Mouse (Mus musculus) lung, embryonic 14.5 days (tissue): ENCODE data around the gene Gm9964. TPM values are rescaled to one million over a fixed set of nuclear protein-coding genes. Genes with fewer than 3 reads are reported as not detected.
"Not testable (repeated sequence)": the region's sequence is repeated elsewhere in the genome, so short reads cannot be mapped to it uniquely, and the experiment has no call there.

Experiments used
- ATAC-seq: fragments of 200-750 bp; cut with Nextera tagmentation; 2 replicates; pipeline ENCODE4 v1.8.0; 2017; ENCODE audit warnings: mild to moderate bottlenecking, moderate TSS enrichment, moderate library complexity; ENCODE audit not compliant: insufficient read depth
- DNase-seq: peaks from one replicate; pipeline ENCODE4 v3.0.0-alpha.2; 2015
- H3K27ac ChIP-seq: fragments of 300-500 bp; sonication (generic); 2 replicates; pipeline ENCODE4 v1.5.1; 2014; ENCODE audit warnings: low read depth, mild to moderate bottlenecking, moderate library complexity
- H3K27me3 ChIP-seq: fragments of 300-500 bp; sonication (generic); 2 replicates; pipeline ENCODE4 v1.6.1; 2014; ENCODE audit warnings: low read length, control low read depth; ENCODE audit not compliant: insufficient read depth
- H3K36me3 ChIP-seq: fragments of 300-500 bp; sonication (generic); 2 replicates; pipeline ENCODE4 v1.6.1; 2014; ENCODE audit warnings: control low read depth; ENCODE audit not compliant: insufficient read depth
- H3K4me1 ChIP-seq: fragments of 300-500 bp; sonication (generic); 2 replicates; pipeline ENCODE4 v1.6.1; 2014; ENCODE audit warnings: antibody characterized with exemption, control low read depth; ENCODE audit not compliant: insufficient read depth
- H3K4me2 ChIP-seq: fragments of 300-500 bp; sonication (generic); 2 replicates; pipeline ENCODE4 v1.6.1; 2014; ENCODE audit warnings: mild to moderate bottlenecking
- H3K4me3 ChIP-seq: fragments of 300-500 bp; sonication (generic); 2 replicates; pipeline ENCODE4 v1.5.1; 2014; ENCODE audit warnings: low read depth, low read length
- H3K9ac ChIP-seq: fragments of 300-500 bp; sonication (generic); 2 replicates; pipeline ENCODE4 v1.6.1; 2014
- H3K9me3 ChIP-seq: fragments of 300-500 bp; sonication (generic); 2 replicates; pipeline ENCODE4 v1.6.1; 2016; ENCODE audit warnings: low read depth, low read length, control low read depth
- CTCF ChIP-seq: IDR thresholded peaks from 2 replicates; pipeline ENCODE4 v1.5.1; 2016; ENCODE audit warnings: antibody characterized with exemption, low read depth
- WGBS: fragments of 180-500 bp; shearing (Covaris S2); extraction: QIAGEN DNeasy Blood & Tissue Kit; methylation state at CpG from one replicate; pipeline ENCODE4 v1.1.7; 2014; 5-methylcytosine and 5-hydroxymethylcytosine counted together
- polyA plus RNA-seq: library from polyadenylated mRNA; unstranded; fragments of >200 nt; fragmentation: Nextera tagmentation; extraction: Ambion mirVana; gene quantifications from 2 replicates; pipeline ENCODE4 v1.2.1, GENCODE M21; 2014

Gm9964 gene
- polyA plus RNA-seq, 1 experiment from 2014 or later = not detected

DNA sequence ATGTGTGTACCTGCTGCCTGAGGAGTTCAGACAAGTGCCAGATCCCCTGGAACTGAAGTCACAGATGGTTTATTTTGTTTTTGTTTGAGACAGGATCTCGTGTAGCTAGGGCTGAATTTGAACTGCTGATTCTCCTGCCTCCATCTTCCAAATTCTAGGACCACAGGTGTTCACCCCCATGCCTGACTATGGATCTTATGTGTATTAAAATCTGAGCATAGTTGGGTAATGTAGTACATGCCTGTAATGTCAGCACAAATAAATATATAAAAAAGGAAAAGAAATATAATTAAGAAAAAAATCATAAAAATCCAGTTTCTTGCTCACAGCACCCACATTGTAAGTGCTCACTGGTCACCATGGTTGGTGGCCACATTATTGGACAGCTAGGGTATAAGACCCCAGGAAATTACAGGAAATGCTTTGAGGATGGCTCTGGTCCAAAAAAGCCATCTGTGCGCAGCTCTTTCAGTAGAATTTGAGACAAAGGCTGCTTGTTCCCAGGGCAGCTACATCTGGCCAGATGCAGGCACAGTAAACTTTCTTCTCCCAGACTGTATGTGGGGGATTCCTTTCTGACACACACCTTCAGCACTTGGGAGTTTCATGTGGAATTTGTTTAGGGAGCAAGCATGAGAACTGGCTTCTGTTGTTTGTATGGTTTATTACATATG, 16.8 kb downstream of the Gm9964 start:
- ATAC-seq (peak; percentile 75), DNase-seq (peak; percentile 92)
- Histone ChIP-seq H3K4me2 (no peak overlapping the region), H3K36me3 (no peaks in the 10 kb centered on the region), H3K4me1 (peaks cover 10% of the 10 kb centered on the region; the same call in 1 of the 2 replicates), H3K4me3 (no peak overlapping the region), H3K27ac (peak overlapping the region; percentile 87), H3K9ac (peak overlapping the region; percentile 15; the same call in 1 of the 2 replicates), H3K27me3 (no peaks in the 10 kb centered on the region), H3K9me3 (no peaks in the 10 kb centered on the region)
- 24% methylated on average over 2 of the region's 2 CpGs for WGBS
- TF ChIP-seq CTCF = no peak

DNA sequence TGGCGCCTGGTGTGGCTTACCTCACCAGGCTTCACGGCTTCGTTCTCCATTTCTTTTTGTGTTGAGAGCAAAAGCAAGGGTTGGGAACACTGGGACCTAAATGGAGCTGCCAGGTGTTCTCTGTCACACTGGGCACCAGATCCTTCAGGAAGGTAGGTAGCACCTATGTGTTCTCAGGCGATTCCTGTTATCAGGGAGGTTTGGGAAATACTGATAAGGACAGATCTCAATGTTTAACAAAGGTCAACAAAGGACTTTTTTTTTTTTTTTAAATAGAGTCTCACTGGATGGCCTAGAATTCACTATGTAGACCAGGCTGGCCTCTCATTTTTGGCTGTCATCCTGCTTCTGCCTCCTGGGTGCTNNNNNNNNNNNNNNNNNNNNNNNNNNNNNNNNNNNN, 22.9 kb downstream of the Gm9964 start:
- no peaks in the 10 kb centered on the region for H3K36me3 ChIP-seq
- 48% methylated on average over 4 of the region's 4 CpGs for WGBS
- H3K4me2 ChIP-seq = no peak overlapping the region
- H3K4me3 ChIP-seq = no peak overlapping the region
- H3K9me3 ChIP-seq = no peaks in the 10 kb centered on the region
- ATAC-seq (no peak), DNase-seq (no peak)
- no peak overlapping the region for H3K27ac ChIP-seq
- no peak overlapping the region for H3K9ac ChIP-seq
- H3K4me1 ChIP-seq = 0 out of 2 replicates have a peak, but pooled peaks cover 3% of the 10 kb centered on the region
- TF ChIP-seq CTCF = no peak
- H3K27me3 ChIP-seq = no peaks in the 10 kb centered on the region

DNA sequence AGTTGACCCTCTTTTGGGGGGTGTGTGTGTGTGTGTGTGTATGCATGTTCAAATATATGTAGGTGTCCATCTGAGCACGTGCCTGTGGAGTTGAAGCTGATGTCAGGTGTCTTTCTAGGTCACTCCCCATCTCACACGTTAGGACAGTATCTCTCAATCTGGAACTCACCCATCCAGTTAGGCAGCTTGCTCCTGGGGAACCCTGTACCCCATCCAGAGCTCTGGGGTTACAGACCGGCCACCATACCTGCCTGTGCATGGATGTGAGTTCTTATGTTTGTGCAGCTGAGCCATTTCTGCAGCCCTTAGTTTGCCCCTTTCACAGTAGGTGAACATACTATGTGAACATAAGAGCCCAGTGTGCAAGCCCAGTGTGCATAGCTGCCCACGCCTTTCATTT, 23.7 kb downstream of the Gm9964 start:
- DNase-seq = no peak
- Histone ChIP-seq H3K4me1 (0 out of 2 replicates have a peak, but pooled peaks cover 3% of the 10 kb centered on the region), H3K27ac (no peak overlapping the region), H3K9ac (no peak overlapping the region), H3K4me3 (no peak overlapping the region), H3K9me3 (no peaks in the 10 kb centered on the region), H3K27me3 (no peaks in the 10 kb centered on the region), H3K36me3 (no peaks in the 10 kb centered on the region), H3K4me2 (no peak overlapping the region)
- 55% methylated on average over 4 of the region's 4 CpGs for WGBS
- ATAC-seq = no peak
- TF ChIP-seq CTCF = no peak

DNA sequence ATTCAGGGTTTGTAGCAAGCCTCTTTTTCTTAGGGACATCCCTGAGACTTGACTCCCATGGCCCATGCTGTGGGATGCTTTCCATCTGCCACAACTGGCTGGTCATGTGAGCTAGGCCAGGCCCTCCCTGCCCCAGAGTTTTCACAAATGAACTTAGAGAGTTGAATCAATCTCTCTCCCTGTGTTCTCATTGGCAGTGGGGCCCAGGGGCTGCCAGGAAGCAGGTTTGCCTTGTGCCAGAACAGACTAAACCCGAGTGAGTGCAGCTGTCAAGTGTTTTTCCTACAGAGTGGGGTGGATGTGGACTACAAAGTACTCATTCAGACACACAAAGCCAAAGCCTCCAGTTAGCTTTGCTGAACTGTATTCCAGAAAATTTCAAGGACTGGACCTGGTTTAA, 29.5 kb downstream of the Gm9964 start:
- peak; percentile 64 for DNase-seq
- H3K4me1 ChIP-seq = peaks cover 5% of the 10 kb centered on the region; the same call in 1 of the 2 replicates
- H3K4me3 ChIP-seq = no peak overlapping the region
- WGBS = 8% methylated on average over 1 of the region's 1 CpGs
- H3K4me2 ChIP-seq = no peak overlapping the region
- H3K27ac ChIP-seq = peak overlapping the region; percentile 75; the same call in 1 of the 2 replicates
- H3K36me3 ChIP-seq = no peaks in the 10 kb centered on the region
- no peaks in the 10 kb centered on the region for H3K27me3 ChIP-seq
- H3K9me3 ChIP-seq = no peaks in the 10 kb centered on the region
- ATAC-seq = peak; percentile 66
- TF ChIP-seq CTCF = no peak
- H3K9ac ChIP-seq = no peak overlapping the region

DNA sequence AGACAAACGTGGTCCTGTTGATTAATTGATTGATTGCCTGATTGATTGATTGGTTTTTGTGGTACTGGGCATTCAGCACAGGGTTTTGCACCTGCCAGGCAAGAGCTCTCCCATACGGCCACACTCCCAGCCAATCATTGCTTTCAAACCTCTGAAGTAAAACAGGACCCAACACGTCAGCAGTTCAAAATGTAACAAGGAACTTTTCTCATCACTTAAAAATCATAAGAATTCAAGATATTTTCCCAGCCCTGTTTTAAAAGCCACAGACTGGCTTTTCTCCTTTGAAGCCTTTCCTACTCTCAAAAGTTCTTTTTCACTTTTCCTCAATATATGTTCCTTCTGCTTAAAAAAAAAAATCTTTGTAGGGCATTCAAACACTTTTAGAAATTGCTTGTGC, 32.3 kb downstream of the Gm9964 start:
- TF ChIP-seq CTCF = no peak
- H3K27me3 ChIP-seq = no peaks in the 10 kb centered on the region
- H3K36me3 ChIP-seq = no peaks in the 10 kb centered on the region
- no peak overlapping the region for H3K27ac ChIP-seq
- no peak overlapping the region for H3K4me3 ChIP-seq
- ATAC-seq (no peak), DNase-seq (peak; percentile 13)
- no peak overlapping the region for H3K9ac ChIP-seq
- WGBS = 25% methylated on average over 3 of the region's 3 CpGs
- peaks cover 5% of the 10 kb centered on the region; the same call in 1 of the 2 replicates for H3K4me1 ChIP-seq
- no peak overlapping the region for H3K4me2 ChIP-seq
- no peaks in the 10 kb centered on the region for H3K9me3 ChIP-seq

DNA sequence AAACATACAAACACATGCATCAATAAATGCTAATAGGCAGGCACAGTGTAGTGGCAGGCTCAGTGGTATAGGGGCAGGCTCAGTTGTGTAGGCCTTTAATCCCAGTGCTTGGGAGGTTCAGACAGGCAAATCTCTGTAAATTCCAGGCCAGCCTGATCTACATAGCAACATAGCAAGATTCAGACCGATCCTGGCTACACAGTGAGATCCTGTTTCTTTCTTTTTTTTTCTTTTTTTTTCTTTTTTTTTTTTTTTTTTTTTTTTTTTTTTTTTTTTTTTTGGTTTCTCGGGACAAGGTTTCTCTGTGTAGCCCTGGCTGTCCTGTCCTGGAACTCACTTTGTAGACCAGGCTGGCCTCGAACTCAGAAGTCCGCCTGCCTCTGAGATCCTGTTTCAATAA, 36.6 kb downstream of the Gm9964 start:
- H3K4me1 ChIP-seq, H3K27ac ChIP-seq, DNase-seq, ATAC-seq, H3K9me3 ChIP-seq, H3K27me3 ChIP-seq, H3K36me3 ChIP-seq, H3K9ac ChIP-seq, H3K4me2 ChIP-seq, H3K4me3 ChIP-seq: not testable (repeated sequence)
- WGBS = 84% methylated on average over 4 of the region's 4 CpGs

DNA sequence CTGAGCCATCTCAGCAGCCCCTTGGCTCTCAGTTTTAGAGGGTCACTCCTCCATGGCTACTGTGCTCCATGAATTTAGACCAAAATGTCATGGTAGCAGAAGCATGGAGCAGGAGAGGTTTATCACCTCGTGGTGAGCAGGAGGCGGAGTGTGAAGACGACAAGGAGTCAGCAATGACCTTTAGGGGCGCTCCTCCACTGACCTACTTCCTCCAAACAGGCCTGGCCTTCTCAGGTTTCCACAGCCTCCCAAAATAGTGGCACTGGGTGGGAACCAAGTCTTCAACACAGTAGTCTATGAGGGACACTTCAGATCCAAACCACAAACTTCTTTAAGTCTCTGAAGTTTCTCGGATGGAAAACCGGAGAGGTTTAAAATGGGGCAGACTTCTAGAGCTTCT, 38.0 kb downstream of the Gm9964 start:
- Histone ChIP-seq H3K4me3 (no peak overlapping the region), H3K27ac (no peak overlapping the region), H3K27me3 (no peaks in the 10 kb centered on the region), H3K36me3 (no peaks in the 10 kb centered on the region), H3K9ac (no peak overlapping the region), H3K4me1 (no peaks in the 10 kb centered on the region), H3K4me2 (no peak overlapping the region), H3K9me3 (no peaks in the 10 kb centered on the region)
- WGBS = 68% methylated on average over 6 of the region's 6 CpGs
- ATAC-seq = no peak
- DNase-seq = no peak
- TF ChIP-seq CTCF = no peak
